Mouse (Mus musculus): ENCODE results near the gene Mgll. TPM values are rescaled to one million over a fixed set of nuclear protein-coding genes. Genes with fewer than 3 reads are reported as not detected.
A peak's percentile ranks its signal among the peaks of the same experiment; 100 is the strongest.

The Mgll gene
- polyA plus RNA-seq, 1 experiment = 57.9 TPM

DNA sequence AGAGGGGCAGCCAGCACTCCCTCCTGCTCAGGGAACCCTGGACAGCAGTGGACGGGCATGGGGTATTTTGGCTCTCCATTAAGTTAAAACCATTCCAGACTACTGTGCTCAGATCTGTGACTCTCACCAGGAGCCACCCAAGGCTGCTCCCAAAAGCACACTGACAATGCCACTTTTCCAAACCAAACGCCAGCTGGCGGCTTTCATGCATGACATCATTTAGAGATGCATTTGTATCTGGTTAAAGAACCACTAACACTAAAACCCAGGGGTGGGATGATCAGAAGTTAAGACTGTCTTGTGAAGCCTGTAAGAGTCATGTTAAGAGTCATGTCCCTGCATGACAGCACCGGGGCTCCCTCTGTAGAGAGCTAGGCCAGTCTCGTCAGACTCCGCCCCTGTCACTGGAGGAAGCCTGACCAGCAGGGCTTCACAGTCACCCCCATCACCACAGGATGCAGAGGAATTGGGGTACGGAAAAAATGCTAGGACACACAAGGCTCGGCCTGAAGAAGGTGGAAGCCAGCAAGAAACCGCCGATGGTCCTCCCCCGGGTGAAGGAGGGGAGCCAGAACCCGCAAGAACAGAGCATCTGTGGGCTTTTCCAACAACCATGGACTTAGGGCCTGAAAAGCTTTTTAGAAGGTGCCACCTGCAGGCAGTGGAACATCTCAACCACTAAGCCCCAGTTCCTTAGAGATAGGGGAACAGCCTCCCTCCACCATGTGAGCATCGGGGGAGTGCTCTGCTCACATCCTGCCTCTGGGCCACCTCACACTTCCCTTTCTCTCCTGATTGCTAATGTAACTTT, 103.4 kb downstream of the Mgll start:
- no peak overlapping the region for H3K4me3 ChIP-seq (replicated peaks; ENCODE audit: control insufficient read depth, low read depth, low read length)
- TF ChIP-seq CTCF (IDR thresholded peaks at IDR 0.05; ENCODE audit: control insufficient read depth, insufficient read depth, low read length) = peak; percentile 22; the same call in 1 of the 2 replicates
- no peak for TF ChIP-seq POLR2A (IDR thresholded peaks at IDR 0.05; ENCODE audit: borderline replicate concordance, control insufficient read depth, low read depth, low read length)
- 28% methylated on average over 13 of the region's 13 CpGs for WGBS
- H3K4me1 ChIP-seq (ENCODE audit: control insufficient read depth, insufficient read depth, low read length) = peaks cover 11% of the 10 kb centered on the region
- peak overlapping the region; percentile 38; the same call in 1 of the 2 replicates for H3K27ac ChIP-seq (ENCODE audit: control insufficient read depth, insufficient read depth, low read depth, low read length, poor library complexity)

DNA sequence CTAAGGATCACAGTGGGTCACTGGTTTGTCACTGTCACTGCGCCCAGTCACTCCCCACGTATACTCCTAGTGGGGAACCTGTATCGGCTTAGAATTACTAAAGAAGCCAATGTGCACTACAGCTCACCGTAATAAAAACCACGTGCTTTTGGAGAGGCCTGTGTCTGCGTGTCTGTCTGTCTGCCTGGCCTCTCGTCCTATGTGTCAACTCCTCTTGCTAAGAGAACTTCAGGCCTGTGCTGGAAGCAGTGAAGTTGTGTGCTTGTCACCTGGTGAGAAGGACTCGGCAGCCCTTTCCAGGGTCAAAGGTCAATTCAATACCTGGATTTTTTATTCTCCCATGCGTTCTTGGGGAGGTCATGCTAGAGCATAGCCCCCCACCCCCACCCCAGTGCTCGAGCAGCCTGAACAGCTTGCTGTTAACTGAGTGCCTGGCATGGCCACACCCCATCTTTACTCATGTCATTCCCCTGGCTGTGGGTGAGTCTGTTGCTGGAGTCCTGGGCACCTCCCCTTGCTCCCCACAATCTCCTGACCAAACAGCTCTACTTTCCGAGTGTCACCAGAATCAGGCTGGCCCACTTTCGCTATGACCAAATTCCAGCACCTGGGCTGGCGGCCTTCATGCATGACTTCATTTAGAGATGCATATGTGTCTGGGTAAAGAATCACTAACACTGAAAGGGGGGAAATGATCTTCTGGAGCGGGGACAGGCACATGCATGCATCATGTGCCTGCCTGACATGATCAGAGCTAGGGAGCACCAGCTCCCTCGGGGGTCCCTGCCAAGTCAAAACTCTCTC, 104.2 kb downstream of the Mgll start:
- no peak for TF ChIP-seq CTCF (IDR thresholded peaks at IDR 0.05; ENCODE audit: control insufficient read depth, insufficient read depth, low read length)
- TF ChIP-seq POLR2A (IDR thresholded peaks at IDR 0.05; ENCODE audit: borderline replicate concordance, control insufficient read depth, low read depth, low read length) = no peak
- 53% methylated on average over 15 of the region's 15 CpGs for WGBS
- no peak overlapping the region for H3K4me3 ChIP-seq (replicated peaks; ENCODE audit: control insufficient read depth, low read depth, low read length)
- peaks cover 14% of the 10 kb centered on the region for H3K4me1 ChIP-seq (ENCODE audit: control insufficient read depth, insufficient read depth, low read length)
- H3K27ac ChIP-seq (ENCODE audit: control insufficient read depth, insufficient read depth, low read depth, low read length, poor library complexity) = 0 out of 2 replicates have a peak overlapping the region, but pooled peaks have one; percentile 25

DNA sequence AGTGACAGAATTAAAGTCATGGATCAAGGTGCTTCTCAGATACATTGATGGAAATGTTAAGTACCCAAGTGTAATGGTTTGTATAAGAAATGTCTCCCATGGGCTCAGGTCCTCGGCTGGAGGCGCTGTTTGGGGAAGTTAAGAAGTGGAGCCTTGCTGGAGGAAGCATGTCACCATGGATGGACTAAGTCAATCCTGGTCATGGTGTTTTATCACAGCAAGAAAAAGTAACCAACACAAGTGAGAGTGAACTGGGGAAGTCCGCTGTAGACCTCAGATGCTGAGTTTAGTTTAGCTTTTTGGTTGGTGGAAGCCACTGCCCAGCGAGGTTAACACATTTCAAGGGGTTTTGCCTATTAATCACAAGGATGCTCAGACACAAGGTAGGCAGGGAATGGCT, 105.4 kb downstream of the Mgll start:
- Histone ChIP-seq H3K4me3 (replicated peaks; ENCODE audit: control insufficient read depth, low read depth, low read length) (no peak overlapping the region), H3K27ac (ENCODE audit: control insufficient read depth, insufficient read depth, low read depth, low read length, poor library complexity) (no peak overlapping the region), H3K4me1 (ENCODE audit: control insufficient read depth, insufficient read depth, low read length) (peaks cover 24% of the 10 kb centered on the region)
- WGBS = 53% methylated on average over 4 of the region's 4 CpGs
- TF ChIP-seq CTCF (IDR thresholded peaks at IDR 0.05; ENCODE audit: control insufficient read depth, insufficient read depth, low read length) (no peak), POLR2A (IDR thresholded peaks at IDR 0.05; ENCODE audit: borderline replicate concordance, control insufficient read depth, low read depth, low read length) (no peak)

DNA sequence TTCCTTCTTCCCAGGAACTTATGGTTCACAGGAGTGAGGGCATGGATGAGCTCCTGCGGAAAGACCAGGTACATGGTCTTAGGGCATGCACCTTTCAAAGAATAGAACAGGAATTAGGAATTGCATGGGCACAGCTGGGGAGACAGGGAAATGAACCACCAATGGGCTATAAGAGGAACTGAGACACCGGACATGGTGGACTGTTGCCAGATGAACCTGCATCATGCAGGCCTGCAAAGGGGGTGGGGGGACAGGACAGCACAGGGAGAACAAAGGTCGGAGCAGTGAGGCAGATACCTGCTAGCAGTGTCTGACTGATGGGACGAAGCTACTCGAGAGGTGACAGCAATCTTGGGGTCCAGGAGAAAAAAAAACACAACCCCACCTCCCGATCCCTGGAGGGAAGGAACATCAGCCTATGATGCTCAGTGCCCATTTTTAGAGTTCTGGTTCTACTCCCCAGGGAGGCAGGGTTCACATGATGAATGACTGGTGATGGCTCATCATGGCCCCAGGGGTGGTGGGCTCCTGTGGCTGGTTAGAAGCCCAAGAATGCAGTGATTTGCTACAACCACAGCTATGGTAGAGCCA, 106.0 kb downstream of the Mgll start:
- Histone ChIP-seq H3K4me3 (replicated peaks; ENCODE audit: control insufficient read depth, low read depth, low read length) (no peak overlapping the region), H3K4me1 (ENCODE audit: control insufficient read depth, insufficient read depth, low read length) (peaks cover 24% of the 10 kb centered on the region), H3K27ac (ENCODE audit: control insufficient read depth, insufficient read depth, low read depth, low read length, poor library complexity) (no peak overlapping the region)
- 71% methylated on average over 6 of the region's 6 CpGs for WGBS
- TF ChIP-seq CTCF (IDR thresholded peaks at IDR 0.05; ENCODE audit: control insufficient read depth, insufficient read depth, low read length) (no peak), POLR2A (IDR thresholded peaks at IDR 0.05; ENCODE audit: borderline replicate concordance, control insufficient read depth, low read depth, low read length) (no peak)

- 32% methylated on average over 8 of the region's 8 CpGs for WGBS
- Histone ChIP-seq H3K27ac (ENCODE audit: control insufficient read depth, insufficient read depth, low read depth, low read length, poor library complexity) (no peak overlapping the region), H3K4me3 (replicated peaks; ENCODE audit: control insufficient read depth, low read depth, low read length) (no peak overlapping the region), H3K4me1 (ENCODE audit: control insufficient read depth, insufficient read depth, low read length) (peaks cover 26% of the 10 kb centered on the region)
- TF ChIP-seq CTCF (IDR thresholded peaks at IDR 0.05; ENCODE audit: control insufficient read depth, insufficient read depth, low read length) (peak; percentile 90), POLR2A (IDR thresholded peaks at IDR 0.05; ENCODE audit: borderline replicate concordance, control insufficient read depth, low read depth, low read length) (no peak)
Measured at GRCm38 (mm10) chr6:88831456-88831855, 107.2 kb downstream of the Mgll start.

DNA sequence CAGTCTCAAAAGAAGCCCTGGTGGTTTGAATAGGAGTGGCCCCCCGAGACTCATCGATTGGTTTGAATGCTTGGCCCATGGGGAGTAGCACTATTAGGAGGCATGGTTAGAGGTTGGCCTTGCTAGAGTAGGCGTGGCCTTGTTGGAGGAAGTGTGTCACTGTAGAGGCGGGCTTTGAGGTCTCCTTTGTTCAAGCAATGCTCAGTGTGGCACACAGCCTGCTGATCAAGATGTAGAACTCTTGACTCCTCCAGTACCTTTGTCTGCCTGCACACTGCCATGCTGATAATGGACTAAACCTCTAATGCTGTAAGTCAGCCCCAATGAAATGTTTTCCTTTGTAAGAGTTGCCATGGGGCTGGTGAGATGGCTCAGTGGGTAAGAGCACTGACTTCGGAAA, 108.5 kb downstream of the Mgll start:
- H3K27ac ChIP-seq (ENCODE audit: control insufficient read depth, insufficient read depth, low read depth, low read length, poor library complexity) = peak overlapping the region; percentile 62
- 63% methylated on average over 5 of the region's 5 CpGs for WGBS
- TF ChIP-seq CTCF (IDR thresholded peaks at IDR 0.05; ENCODE audit: control insufficient read depth, insufficient read depth, low read length) (no peak), POLR2A (IDR thresholded peaks at IDR 0.05; ENCODE audit: borderline replicate concordance, control insufficient read depth, low read depth, low read length) (no peak)
- H3K4me1 ChIP-seq (ENCODE audit: control insufficient read depth, insufficient read depth, low read length) = peaks cover 25% of the 10 kb centered on the region
- no peak overlapping the region for H3K4me3 ChIP-seq (replicated peaks; ENCODE audit: control insufficient read depth, low read depth, low read length)

DNA sequence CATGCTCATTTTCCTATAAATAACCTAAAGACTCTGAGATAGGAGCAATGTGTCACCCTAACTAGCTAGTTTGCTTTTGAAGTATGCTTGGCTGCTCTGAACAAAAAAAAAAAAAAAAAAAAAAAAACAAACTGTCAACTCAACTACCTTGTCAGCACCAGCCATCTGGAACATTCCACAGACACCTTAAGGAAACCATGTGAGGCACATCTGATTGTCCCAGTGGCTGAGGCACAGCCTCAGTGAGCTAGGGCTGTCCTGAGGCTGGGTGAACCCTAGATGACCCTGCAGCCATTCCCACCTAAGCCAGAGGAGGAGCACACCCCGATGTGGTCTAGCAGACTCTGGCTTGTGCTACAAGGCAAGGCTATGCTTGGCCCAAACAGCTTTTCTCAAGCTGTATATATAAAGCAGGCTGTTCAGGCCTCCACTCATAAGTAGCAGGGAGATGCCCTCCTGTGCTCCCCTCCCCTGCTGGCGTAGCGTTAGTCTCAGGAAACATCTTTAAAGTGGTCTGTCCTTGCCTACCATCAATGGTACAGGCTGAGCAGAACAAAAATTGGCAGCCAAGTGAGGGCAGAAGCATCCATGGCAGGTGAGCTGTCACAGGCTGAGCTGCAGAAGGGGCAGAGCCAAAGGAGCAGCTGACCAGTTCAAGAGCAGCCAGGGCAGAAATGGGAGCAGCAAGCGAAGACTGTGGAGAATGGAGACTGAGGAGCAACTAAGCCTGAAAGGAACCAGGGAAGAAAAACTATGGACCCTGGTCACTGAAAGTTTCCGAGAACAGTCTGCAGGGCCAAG, 109.3 kb downstream of the Mgll start:
- 74% methylated on average over 5 of the region's 5 CpGs for WGBS
- Histone ChIP-seq H3K4me3 (replicated peaks; ENCODE audit: control insufficient read depth, low read depth, low read length) (no peak overlapping the region), H3K4me1 (ENCODE audit: control insufficient read depth, insufficient read depth, low read length) (peaks cover 24% of the 10 kb centered on the region), H3K27ac (ENCODE audit: control insufficient read depth, insufficient read depth, low read depth, low read length, poor library complexity) (peak overlapping the region; percentile 84; the same call in 1 of the 2 replicates)
- TF ChIP-seq CTCF (IDR thresholded peaks at IDR 0.05; ENCODE audit: control insufficient read depth, insufficient read depth, low read length) (no peak), POLR2A (IDR thresholded peaks at IDR 0.05; ENCODE audit: borderline replicate concordance, control insufficient read depth, low read depth, low read length) (no peak)
